18 mouse cellular contexts compared by ENCODE assay signal in the genomic region with DNA sequence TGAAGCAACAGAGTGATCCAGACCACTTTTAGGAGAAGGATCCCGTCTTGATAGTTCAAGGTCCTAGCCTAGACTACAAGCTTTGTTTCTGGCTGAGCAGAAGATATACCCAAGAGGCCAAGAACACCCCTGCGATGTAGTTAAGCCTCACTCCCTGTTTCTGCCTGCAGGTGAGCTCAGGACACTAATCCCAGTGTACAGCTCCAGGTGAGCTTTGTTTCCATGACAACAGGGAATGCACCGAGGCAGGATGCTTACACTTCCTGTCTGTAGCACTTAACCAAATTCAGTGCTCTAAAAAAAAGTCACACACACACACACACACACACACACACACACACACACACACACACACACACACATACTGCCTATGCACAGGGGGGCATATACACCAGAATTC.
"Had no signal": no experiment of that assay in that cellular context is flagged by ENCODE, and none has a peak within 500 bp of the region (broad histone marks: within the 10 kb centered on the region; RNA-seq: fewer than 3 reads in every experiment).

No protein-coding gene starts in this region.

- ATAC-seq: liver, embryonic 12.5 days had no signal

- H3K4me2 ChIP-seq: liver, embryonic 12.5 days; lung, embryonic 14.5 days; midbrain, embryonic 11.5 days; neural tube, embryonic 13.5 days; neural tube, embryonic 15.5 days had no signal

- DNase-seq: lung, adult 18-20 months; lung, embryonic 14.5 days; lung, postnatal 10 days; lung, postnatal 4 days; retina, postnatal 1 day; right cerebral cortex, adult 18-20 months; right cerebral cortex, postnatal 25 days; right cerebral cortex, postnatal 4 days; spleen, adult 18-20 months; thymus, adult 18-20 months; thymus, postnatal 14 days; thymus, postnatal 36 days had no signal

- H3K9me3 ChIP-seq: neural tube, embryonic 13.5 days; neural tube, embryonic 15.5 days had no signal

- H3K4me1 ChIP-seq: liver, embryonic 12.5 days had no signal

- H3K4me3 ChIP-seq: liver, embryonic 12.5 days; myocyte; neural tube, embryonic 13.5 days; neural tube, embryonic 15.5 days had no signal

- H3K27ac ChIP-seq: liver, embryonic 12.5 days; liver, embryonic 14.5 days; neural tube, embryonic 15.5 days had no signal

- H3K36me3 ChIP-seq: liver, embryonic 12.5 days; neural tube, embryonic 13.5 days; neural tube, embryonic 15.5 days had no signal

- H3K9ac ChIP-seq: liver, embryonic 12.5 days; liver, embryonic 14.5 days; lung, embryonic 14.5 days; neural tube, embryonic 13.5 days; neural tube, embryonic 15.5 days had no signal

- H3K27me3 ChIP-seq: liver, embryonic 12.5 days; neural tube, embryonic 13.5 days; neural tube, embryonic 15.5 days had no signal
